Mouse (Mus musculus): Measurements from ENCODE around the gene Tcaf1. TPM values are rescaled to one million over a fixed set of nuclear protein-coding genes. Genes with fewer than 3 reads are reported as not detected.
A peak's percentile ranks its signal among the peaks of the same experiment; 100 is the strongest.

Tcaf1 gene
- polyA plus RNA-seq (2016; fragmentation: Nextera tagmentation; extraction: Ambion mirVana): 164 and 179 TPM in 2 replicates

- peak; percentile 100 for ATAC-seq (ENCODE audit: low FRiP score)
- H3K27ac ChIP-seq: peak within 1 kb of the TSS; percentile 95
- no peaks in the 10 kb centered on the region for H3K27me3 ChIP-seq
- H3K36me3 ChIP-seq (replicated peaks): no peaks in the 10 kb centered on the region
- WGBS: 2% methylated on average over 28 of the region's 28 CpGs
- H3K4me2 ChIP-seq: peak within 1 kb of the TSS; percentile 78
- peak within 1 kb of the TSS; percentile 89 for H3K9ac ChIP-seq
- H3K4me1 ChIP-seq: peaks cover 14% of the 10 kb centered on the region; the same call in 1 of the 2 replicates
- no peaks in the 10 kb centered on the region for H3K9me3 ChIP-seq
- H3K4me3 ChIP-seq (replicated peaks): peak within 1 kb of the TSS; percentile 74
Measured at GRCm38 (mm10) chr6:42709291-42710211, at the start of gene Tcaf1. Tcaf1 (minus strand) TSS chr6:42710088.

GRCm38 (mm10) chr6:42756104-42756503 lies 46.2 kb upstream of the Tcaf1 start, which contains the start of gene Olfr38:
Olfr38 (plus strand) TSS chr6:42756404.
- Histone ChIP-seq H3K4me1 (no peaks in the 10 kb centered on the region), H3K4me3 (replicated peaks) (no peak within 1 kb of the TSS), H3K9me3 (no peaks in the 10 kb centered on the region), H3K36me3 (replicated peaks) (no peaks in the 10 kb centered on the region), H3K27me3 (no peaks in the 10 kb centered on the region), H3K27ac (no peak within 1 kb of the TSS), H3K4me2 (no peak within 1 kb of the TSS), H3K9ac (no peak within 1 kb of the TSS)
- WGBS: 81% methylated on average over 1 of the region's 1 CpGs
- ATAC-seq (ENCODE audit: low FRiP score): no peak

- H3K27ac ChIP-seq: no peak overlapping the region
- no peaks in the 10 kb centered on the region for H3K36me3 ChIP-seq (replicated peaks)
- H3K9me3 ChIP-seq: no peaks in the 10 kb centered on the region
- ATAC-seq (ENCODE audit: low FRiP score): no peak
- H3K4me1 ChIP-seq: no peaks in the 10 kb centered on the region
- no peak overlapping the region for H3K4me2 ChIP-seq
- H3K9ac ChIP-seq: no peak overlapping the region
- no peaks in the 10 kb centered on the region for H3K27me3 ChIP-seq
- no peak overlapping the region for H3K4me3 ChIP-seq (replicated peaks)
Measured at GRCm38 (mm10) chr6:42747846-42748245, 38.0 kb upstream of the Tcaf1 start.

DNA sequence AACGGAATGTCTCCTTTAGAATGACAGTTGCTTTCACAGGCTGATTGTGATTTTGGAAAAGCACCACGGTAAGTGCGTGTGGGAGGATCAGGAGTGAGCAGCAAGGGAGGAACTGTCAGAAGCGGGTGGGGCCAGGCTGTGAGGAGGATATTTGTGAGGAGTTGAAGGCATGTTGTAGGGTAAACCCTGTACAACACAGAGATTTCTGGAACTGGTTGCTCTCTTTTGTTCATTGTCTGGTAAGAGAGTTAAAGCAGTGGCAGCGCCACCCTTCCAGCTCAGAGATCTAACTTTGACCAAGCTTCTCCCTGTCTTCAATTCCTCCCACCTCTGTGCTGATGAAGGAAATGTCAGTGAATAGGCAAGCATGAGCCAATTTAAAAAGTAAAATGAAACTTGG lies 32.4 kb upstream of the Tcaf1 start:
- no peaks in the 10 kb centered on the region for H3K27me3 ChIP-seq
- no peaks in the 10 kb centered on the region for H3K9me3 ChIP-seq
- H3K4me1 ChIP-seq: no peaks in the 10 kb centered on the region
- H3K4me3 ChIP-seq (replicated peaks): no peak overlapping the region
- H3K36me3 ChIP-seq (replicated peaks): no peaks in the 10 kb centered on the region
- no peak overlapping the region for H3K9ac ChIP-seq
- H3K4me2 ChIP-seq: no peak overlapping the region
- WGBS: 77% methylated on average over 5 of the region's 5 CpGs
- ATAC-seq (ENCODE audit: low FRiP score): no peak
- no peak overlapping the region for H3K27ac ChIP-seq

DNA sequence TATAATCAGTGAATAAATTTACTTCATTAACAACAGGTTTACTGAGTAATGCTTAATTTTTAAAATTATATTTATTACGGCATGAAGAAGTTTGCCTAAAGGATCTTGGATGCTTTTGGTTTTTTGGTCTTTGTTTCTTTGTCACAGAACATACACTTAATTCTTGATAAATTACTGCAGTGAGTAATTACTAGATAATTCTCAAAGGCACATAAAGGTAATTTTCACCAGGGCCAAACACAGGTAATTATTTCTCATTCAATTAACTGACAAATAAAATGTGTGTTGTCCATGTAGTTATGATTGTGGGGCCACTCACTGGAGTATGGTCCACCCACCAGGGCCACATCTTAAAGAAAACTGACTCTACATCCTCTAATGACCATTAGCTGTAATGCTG lies 29.2 kb upstream of the Tcaf1 start, which contains the start of gene Olfr453:
Olfr453 (plus strand) TSS at position 301 of the 400 bp plus-strand sequence.
- WGBS: 91% methylated on average over 1 of the region's 1 CpGs
- ATAC-seq (ENCODE audit: low FRiP score): no peak

GRCm38 (mm10) chr6:42717973-42718372 lies 8.1 kb upstream of the Tcaf1 start:
- H3K4me3 ChIP-seq (replicated peaks): no peak overlapping the region
- no peaks in the 10 kb centered on the region for H3K36me3 ChIP-seq (replicated peaks)
- H3K27me3 ChIP-seq: no peaks in the 10 kb centered on the region
- no peak overlapping the region for H3K27ac ChIP-seq
- H3K9ac ChIP-seq: no peak overlapping the region
- H3K9me3 ChIP-seq: no peaks in the 10 kb centered on the region
- H3K4me1 ChIP-seq: peaks cover 3% of the 10 kb centered on the region; the same call in 1 of the 2 replicates
- no peak for ATAC-seq (ENCODE audit: low FRiP score)
- H3K4me2 ChIP-seq: no peak overlapping the region

More for the DNA sequence above, 29.2 kb upstream of the Tcaf1 start, which contains the start of gene Olfr453:
- H3K4me2 ChIP-seq: no peak within 1 kb of the TSS
- no peaks in the 10 kb centered on the region for H3K4me1 ChIP-seq
- no peak within 1 kb of the TSS for H3K9ac ChIP-seq
- no peaks in the 10 kb centered on the region for H3K9me3 ChIP-seq
- H3K27me3 ChIP-seq: no peaks in the 10 kb centered on the region
- no peak within 1 kb of the TSS for H3K4me3 ChIP-seq (replicated peaks)
- H3K36me3 ChIP-seq (replicated peaks): no peaks in the 10 kb centered on the region
- H3K27ac ChIP-seq: no peak within 1 kb of the TSS

GRCm38 (mm10) chr6:42714668-42715067 lies 4.8 kb upstream of the Tcaf1 start:
- Histone ChIP-seq H3K4me1 (peaks cover 3% of the 10 kb centered on the region; the same call in 1 of the 2 replicates), H3K27me3 (no peaks in the 10 kb centered on the region), H3K4me2 (no peak overlapping the region), H3K4me3 (replicated peaks) (no peak overlapping the region), H3K36me3 (replicated peaks) (no peaks in the 10 kb centered on the region), H3K9me3 (no peaks in the 10 kb centered on the region), H3K27ac (no peak overlapping the region), H3K9ac (no peak overlapping the region)
- no peak for ATAC-seq (ENCODE audit: low FRiP score)
- WGBS: 77% methylated on average over 8 of the region's 8 CpGs

DNA sequence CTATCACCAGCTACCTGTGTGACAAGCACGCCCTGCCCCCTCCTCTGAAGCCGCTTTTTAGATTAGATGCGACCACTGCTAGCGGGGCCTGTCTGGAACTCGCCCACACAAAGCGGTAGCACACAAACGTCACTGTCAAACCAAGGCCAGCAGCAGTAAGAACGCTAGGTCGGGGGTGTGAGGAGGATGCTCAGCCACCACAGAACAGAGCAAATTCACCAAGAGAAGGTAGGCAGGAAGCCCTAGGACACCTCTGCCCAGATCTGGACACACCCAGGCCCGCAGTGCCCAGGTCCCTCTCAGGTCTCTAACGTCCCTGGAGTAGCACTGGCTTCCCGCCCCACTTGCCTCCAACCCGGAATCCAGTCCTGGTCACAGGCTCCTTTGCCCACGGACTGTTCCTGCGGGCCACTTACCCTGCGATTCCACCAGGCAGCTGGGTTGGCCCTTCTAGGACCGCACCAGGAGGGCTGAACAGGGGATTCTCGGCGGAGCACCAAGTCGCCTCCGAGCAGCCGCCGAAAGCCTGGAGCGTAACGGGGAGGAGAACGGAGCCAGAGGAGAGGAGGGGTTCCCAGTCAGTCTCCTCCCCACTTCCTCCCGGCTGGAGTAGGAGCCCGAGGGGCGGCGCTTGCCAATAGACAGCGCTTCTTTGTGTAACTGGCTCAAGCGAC lies 17.2 kb downstream of the Tcaf1 start:
- Histone ChIP-seq H3K9ac (peak overlapping the region; percentile 89), H3K27ac (peak overlapping the region; percentile 98), H3K4me1 (peaks cover 23% of the 10 kb centered on the region), H3K4me3 (replicated peaks) (peak overlapping the region; percentile 74), H3K9me3 (no peaks in the 10 kb centered on the region), H3K4me2 (peak overlapping the region; percentile 59), H3K36me3 (replicated peaks) (peaks cover 14% of the 10 kb centered on the region), H3K27me3 (no peaks in the 10 kb centered on the region)
- peak; percentile 93 for ATAC-seq (ENCODE audit: low FRiP score)
- under 1% methylated on average over 32 of the region's 32 CpGs for WGBS

GRCm38 (mm10) chr6:42692154-42692516 lies 17.8 kb downstream of the Tcaf1 start:
- H3K4me3 ChIP-seq (replicated peaks): peak overlapping the region; percentile 74
- WGBS: 1% methylated on average over 10 of the region's 10 CpGs
- H3K36me3 ChIP-seq (replicated peaks): peaks cover 14% of the 10 kb centered on the region
- H3K9ac ChIP-seq: peak overlapping the region; percentile 89
- no peaks in the 10 kb centered on the region for H3K9me3 ChIP-seq
- peak; percentile 87 for ATAC-seq (ENCODE audit: low FRiP score)
- peak overlapping the region; percentile 59 for H3K4me2 ChIP-seq
- peak overlapping the region; percentile 98 for H3K27ac ChIP-seq
- peaks cover 23% of the 10 kb centered on the region for H3K4me1 ChIP-seq
- no peaks in the 10 kb centered on the region for H3K27me3 ChIP-seq

DNA sequence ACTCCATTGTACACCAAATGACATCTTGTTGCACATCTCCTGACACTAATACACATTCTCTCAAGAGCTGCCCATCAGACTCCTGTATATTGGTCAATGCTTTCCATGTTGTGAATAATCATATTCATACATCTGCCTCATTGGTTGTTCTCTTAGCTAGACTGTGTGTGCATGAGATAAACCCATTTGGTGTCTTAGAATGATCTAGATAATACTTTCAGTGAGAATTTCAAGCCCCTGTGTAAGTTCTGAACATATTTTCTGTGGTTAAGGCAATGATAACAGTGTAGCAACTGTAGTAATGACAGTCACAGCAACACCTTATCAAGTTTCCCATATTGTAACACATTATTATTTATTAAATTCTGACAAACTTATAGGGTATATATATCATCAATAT lies 20.1 kb downstream of the Tcaf1 start:
- H3K9me3 ChIP-seq: no peaks in the 10 kb centered on the region
- peaks cover 23% of the 10 kb centered on the region for H3K4me1 ChIP-seq
- H3K4me2 ChIP-seq: no peak overlapping the region
- no peak overlapping the region for H3K9ac ChIP-seq
- no peak overlapping the region for H3K27ac ChIP-seq
- H3K27me3 ChIP-seq: no peaks in the 10 kb centered on the region
- H3K36me3 ChIP-seq (replicated peaks): peaks cover 33% of the 10 kb centered on the region
- H3K4me3 ChIP-seq (replicated peaks): no peak overlapping the region
- ATAC-seq (ENCODE audit: low FRiP score): no peak

DNA sequence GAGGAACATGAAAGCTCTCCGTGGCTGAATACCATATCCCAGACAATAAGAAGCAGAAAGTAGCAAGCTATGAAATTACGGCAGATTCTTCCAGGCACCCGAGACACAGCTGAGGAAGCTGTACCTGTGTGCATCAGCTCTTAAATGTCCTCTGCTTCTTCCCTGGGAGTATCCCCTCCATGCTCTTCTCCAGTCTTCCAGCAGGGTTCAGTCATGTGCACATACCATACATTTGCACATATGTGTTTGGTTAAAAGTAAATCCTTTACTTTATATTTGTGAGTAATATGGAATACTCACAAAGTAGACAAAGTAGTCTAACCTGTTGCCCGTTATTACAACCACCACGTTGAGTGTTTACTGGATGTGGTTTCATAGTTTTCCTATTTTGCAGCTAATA lies 22.0 kb downstream of the Tcaf1 start:
- 89% methylated on average over 5 of the region's 5 CpGs for WGBS
- Histone ChIP-seq H3K4me2 (no peak overlapping the region), H3K9ac (no peak overlapping the region), H3K27ac (no peak overlapping the region), H3K36me3 (replicated peaks) (peaks cover 44% of the 10 kb centered on the region), H3K4me3 (replicated peaks) (no peak overlapping the region), H3K9me3 (no peaks in the 10 kb centered on the region), H3K27me3 (no peaks in the 10 kb centered on the region), H3K4me1 (peaks cover 18% of the 10 kb centered on the region)
- ATAC-seq (ENCODE audit: low FRiP score): no peak

DNA sequence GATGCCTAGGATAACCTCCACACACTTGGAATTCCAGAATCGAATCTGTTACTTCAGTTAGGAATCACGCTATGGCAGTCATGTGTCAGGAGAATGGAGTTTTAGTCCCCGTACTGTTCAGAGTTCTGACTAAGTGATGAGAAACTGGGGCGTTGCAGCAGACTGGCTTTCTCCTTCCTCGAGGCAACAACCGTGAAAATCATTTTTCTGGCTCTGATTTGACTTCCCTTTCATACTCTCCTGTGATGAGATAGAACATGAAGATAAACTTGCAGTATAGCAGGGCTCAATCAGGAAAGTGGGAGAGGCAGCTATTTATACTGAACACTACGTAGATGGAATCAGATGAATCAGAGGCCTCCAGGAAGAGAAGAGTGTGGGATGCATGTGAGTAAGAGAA lies 29.8 kb downstream of the Tcaf1 start:
- peaks cover 69% of the 10 kb centered on the region for H3K36me3 ChIP-seq (replicated peaks)

More for the DNA sequence above, 29.8 kb downstream of the Tcaf1 start:
- ATAC-seq (ENCODE audit: low FRiP score): no peak
- Histone ChIP-seq H3K4me2 (no peak overlapping the region), H3K9me3 (no peaks in the 10 kb centered on the region), H3K27ac (no peak overlapping the region), H3K4me1 (no peaks in the 10 kb centered on the region), H3K4me3 (replicated peaks) (no peak overlapping the region), H3K9ac (no peak overlapping the region), H3K27me3 (no peaks in the 10 kb centered on the region)
- 90% methylated on average over 7 of the region's 7 CpGs for WGBS
